Mouse (Mus musculus) bone marrow, adult 2 months (tissue): ENCODE measurements at regions not wholly inside any gene's neighbourhood (a gene's known extent, or its start where the extent isn't known, plus 50 kb on each side); places are given as distances from the start of the nearest gene placed in this dataset.
"Not testable (repeated sequence)": the region's sequence is repeated elsewhere in the genome, so short reads cannot be mapped to it uniquely, and the experiment has no call there.

ENCODE experiments used
- CTCF ChIP-seq: fragments of 200-500 bp; IDR thresholded peaks from 2 replicates; pipeline ENCODE4 v1.5.1; 2011; ENCODE audit warnings: low read length, control low read depth; ENCODE audit not compliant: control insufficient read depth, insufficient read depth
- POLR2A ChIP-seq: fragments of 200-500 bp; IDR thresholded peaks from 2 replicates; pipeline ENCODE4 v1.6.1; 2011; ENCODE audit warnings: low read depth, mild to moderate bottlenecking, control low read depth, low read length, borderline replicate concordance; ENCODE audit not compliant: control insufficient read depth

DNA sequence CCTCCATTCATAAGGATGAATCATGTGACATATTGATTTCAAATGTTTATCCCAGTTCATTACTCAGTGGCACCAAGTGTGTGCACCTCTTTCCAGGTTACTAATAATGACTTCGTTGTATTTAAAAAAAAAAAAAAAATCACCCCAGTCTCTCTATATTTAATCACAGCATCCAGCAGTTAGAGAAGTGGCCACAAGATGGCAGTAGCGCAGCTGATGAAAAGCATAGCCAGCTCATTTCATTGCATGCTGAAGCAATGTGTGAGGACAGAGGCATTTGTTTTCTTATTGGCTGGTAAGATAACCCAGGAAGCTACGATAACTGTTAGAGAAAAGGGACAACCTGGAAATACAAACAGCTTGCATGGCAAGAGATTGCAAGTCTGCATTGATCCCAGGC lies 626.2 kb upstream of the Olfr1507 start:
- TF ChIP-seq POLR2A, CTCF: not testable (repeated sequence)
